In genomic region chr13:83651941-83652548, GRCm38 (mm10) we compare ENCODE assay signal across 17 mouse cellular contexts.
DNase-seq lines count a peak whose midpoint lies in the region; ATAC-seq and TF ChIP-seq lines count a peak whose summit lies in the region.
"Had no signal": no experiment of that assay in that cellular context is flagged by ENCODE, and none has a peak within 500 bp of the region (broad histone marks: within the 10 kb centered on the region; RNA-seq: fewer than 3 reads in every experiment).

No protein-coding gene starts in this region.

- no peak overlapping the region for H3K9ac ChIP-seq in stomach, postnatal 0 days (ENCODE audit: low read length)
- H3K9ac ChIP-seq: heart, embryonic 15.5 days; limb, embryonic 12.5 days had no signal

- peak; percentile 18; the same call in 1 of the 2 replicates for ATAC-seq in granulocyte monocyte progenitor cell, adult 5-6 weeks (replicated peaks; ENCODE audit: poor library complexity, severe bottlenecking)
- no peak for ATAC-seq in stomach, postnatal 0 days (ENCODE audit: low FRiP score, low TSS enrichment)
- ATAC-seq in frontal cortex, adult (ENCODE audit: low TSS enrichment): no peak
- ATAC-seq: inflammation-experienced regulatory T-cells, adult 6 months; lung, postnatal 0 days had no signal

- H3K36me3 ChIP-seq in stomach, postnatal 0 days (ENCODE audit: control insufficient read depth, insufficient read depth, low read length): no peaks in the 10 kb centered on the region
- H3K36me3 ChIP-seq: G1E; limb, embryonic 12.5 days had no signal

- H3K4me3 ChIP-seq in left cerebral cortex, adult 2 months: no peak overlapping the region
- H3K4me3 ChIP-seq in stomach, postnatal 0 days (ENCODE audit: low read depth, low read length): no peak overlapping the region
- H3K4me3 ChIP-seq: erythroblast, embryonic 14.5 days; heart, embryonic 15.5 days; limb, embryonic 12.5 days had no signal

- intact Hi-C loops in left cerebral cortex, adult 2 months (cut with DNase I): loop anchor here (5.0 to 10.0 kb wide), 5 partner anchors 277 to 1335 kb away; no protein-coding TSS in a partner anchor

- no peaks in the 10 kb centered on the region for H3K9me3 ChIP-seq in stomach, postnatal 0 days (ENCODE audit: control insufficient read depth, low read length)
- H3K9me3 ChIP-seq: G1E; heart, embryonic 15.5 days; limb, embryonic 12.5 days had no signal

- H3K27me3 ChIP-seq in stomach, postnatal 0 days (ENCODE audit: control insufficient read depth, insufficient read depth, low read length): no peaks in the 10 kb centered on the region
- H3K27me3 ChIP-seq: heart, embryonic 15.5 days; limb, embryonic 12.5 days had no signal

- no peak for TF ChIP-seq CTCF in left cerebral cortex, adult 2 months (IDR thresholded peaks at IDR 0.05)
- no peak for TF ChIP-seq CTCF in stomach, postnatal 0 days (IDR thresholded peaks at IDR 0.05; ENCODE audit: low read depth)

- no peak for TF ChIP-seq EP300 in stomach, postnatal 0 days (optimal IDR thresholded peaks at IDR 0.05)

- H3K4me2 ChIP-seq in stomach, postnatal 0 days (replicated peaks; ENCODE audit: low read depth): no peak overlapping the region
- H3K4me2 ChIP-seq: heart, embryonic 15.5 days; limb, embryonic 12.5 days; midbrain, embryonic 11.5 days had no signal

- 58% methylated on average over 7 of the region's 7 CpGs for WGBS in stomach, postnatal 0 days

- DNase-seq in adrenal gland, adult 2 months: peak; percentile 11
- no peak for DNase-seq in adrenal gland, postnatal 4 days (ENCODE audit: low spot score in 2 of 2)
- DNase-seq in left cerebral cortex, adult 2 months (ENCODE audit: extremely low spot score in 1 of 2, low spot score in 2 of 2): no peak
- DNase-seq in left cerebral cortex, adult 8-10 months (ENCODE audit: low spot score in 2 of 2): no peak
- DNase-seq in stomach, postnatal 0 days (ENCODE audit: low spot score): no peak
- no peak for DNase-seq in thymus, postnatal 14 days
- DNase-seq: cerebellum, adult 11 months had no signal

- H3K4me1 ChIP-seq in stomach, postnatal 0 days (replicated peaks; ENCODE audit: control insufficient read depth, insufficient read depth): no peaks in the 10 kb centered on the region
- H3K4me1 ChIP-seq: limb, embryonic 12.5 days had no signal

- H3K27ac ChIP-seq in left cerebral cortex, adult 2 months: peak overlapping the region; percentile 80
- H3K27ac ChIP-seq in stomach, postnatal 0 days (replicated peaks): peak overlapping the region; percentile 74
- H3K27ac ChIP-seq: heart, embryonic 15.5 days; kidney, postnatal 0 days; limb, embryonic 12.5 days had no signal
